Mouse (Mus musculus) heart, postnatal 0 days (tissue): ENCODE data around the gene Tmem63a.

Experiments used
- CTCF ChIP-seq: IDR thresholded peaks from 2 replicates; pipeline ENCODE4 v1.5.1; 2016; ENCODE audit warnings: antibody characterized with exemption, control low read depth, low read depth
- EP300 ChIP-seq: IDR thresholded peaks from 2 replicates; pipeline ENCODE4 v1.6.1; 2016; ENCODE audit warnings: antibody characterized with exemption, low read depth

- TF ChIP-seq CTCF (no peak), EP300 (no peak)
These were observed 75.1 kb downstream of the Tmem63a start for GRCm38 (mm10) chr1:181017212-181017711.
